Comparison of ENCODE assay signal across 7 mouse cellular contexts in the genomic region with DNA sequence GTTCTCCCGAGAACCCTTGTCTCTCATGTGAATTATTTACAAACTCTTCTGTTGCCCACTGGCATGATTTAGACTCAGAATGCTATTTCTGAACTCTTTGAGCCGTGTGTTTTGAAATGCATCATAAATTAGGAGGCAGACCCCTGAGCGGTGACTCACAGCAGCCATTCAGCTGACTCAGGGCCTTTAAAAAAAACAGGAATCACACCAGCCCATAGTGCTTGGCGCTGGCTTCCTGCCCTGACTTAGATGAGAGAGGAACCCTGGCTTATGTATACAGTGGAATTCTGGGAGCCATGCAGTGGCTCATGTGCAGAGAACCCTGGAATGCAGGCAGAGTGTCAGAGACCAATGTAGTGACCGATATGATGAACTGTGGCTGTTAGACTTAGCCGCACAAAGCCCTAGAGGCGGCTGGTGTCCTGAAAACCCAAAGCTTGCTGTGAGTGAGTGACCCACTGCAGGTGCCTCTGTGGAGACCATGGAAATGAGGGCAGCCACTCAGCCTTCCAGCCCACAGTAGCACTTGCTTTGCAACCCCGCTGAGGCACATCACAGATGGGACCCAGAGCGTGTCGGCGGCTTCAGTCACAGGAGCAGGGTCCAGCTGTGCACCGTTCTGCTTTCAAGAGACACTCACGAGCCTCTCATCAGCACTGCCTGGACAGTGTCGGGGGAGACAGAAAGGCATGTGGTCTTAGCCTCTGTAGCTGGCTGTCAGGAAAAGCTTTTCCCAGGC.
DNase-seq lines count a peak whose midpoint lies in the region; ATAC-seq and TF ChIP-seq lines count a peak whose summit lies in the region.

No protein-coding gene starts in this region.

- H3K27ac ChIP-seq in embryonic facial prominence, embryonic 11.5 days (replicated peaks; ENCODE audit: low read depth, low read length), result peak overlapping the region; percentile 44; the same call in 1 of the 2 replicates
- peak overlapping the region; percentile 77 for H3K27ac ChIP-seq in heart, postnatal 0 days (ENCODE audit: low read depth)
- H3K27ac ChIP-seq in midbrain, embryonic 10.5 days (replicated peaks), result peak overlapping the region; percentile 83
- H3K27ac ChIP-seq in thymus, adult 2 months (ENCODE audit: control insufficient read depth, insufficient read depth, low read length), result no peak overlapping the region

- no peak for TF ChIP-seq CTCF in heart, postnatal 0 days (IDR thresholded peaks at IDR 0.05; ENCODE audit: low read depth)
- TF ChIP-seq CTCF in thymus, adult 2 months (IDR thresholded peaks at IDR 0.05; ENCODE audit: borderline replicate concordance, control insufficient read depth, extremely low read depth, insufficient read depth, low read length, poor library complexity), result no peak

- H3K27me3 ChIP-seq in embryonic facial prominence, embryonic 11.5 days (ENCODE audit: control insufficient read depth, insufficient read depth, low read length), result no peaks in the 10 kb centered on the region
- no peaks in the 10 kb centered on the region for H3K27me3 ChIP-seq in heart, postnatal 0 days (ENCODE audit: control insufficient read depth, insufficient read depth, low read length)
- H3K27me3 ChIP-seq in midbrain, embryonic 10.5 days (ENCODE audit: low read depth, poor library complexity, severe bottlenecking), result peaks cover 41% of the 10 kb centered on the region
- no peaks in the 10 kb centered on the region for H3K27me3 ChIP-seq in thymus, adult 2 months (ENCODE audit: control insufficient read depth, insufficient read depth, low read length)

- peak; percentile 63; the same call in 1 of the 2 replicates for ATAC-seq in embryonic facial prominence, embryonic 11.5 days (replicated peaks; ENCODE audit: insufficient number of reproducible peaks, low FRiP score, low TSS enrichment, low read depth)
- peak; percentile 77 for ATAC-seq in heart, postnatal 0 days (ENCODE audit: insufficient read depth, low read depth)

- TF ChIP-seq EP300 in heart, postnatal 0 days (IDR thresholded peaks at IDR 0.05; ENCODE audit: low read depth), result no peak

- H3K9me3 ChIP-seq in embryonic facial prominence, embryonic 11.5 days (replicated peaks; ENCODE audit: control insufficient read depth, low read length), result no peaks in the 10 kb centered on the region
- no peaks in the 10 kb centered on the region for H3K9me3 ChIP-seq in heart, postnatal 0 days (replicated peaks; ENCODE audit: control insufficient read depth, low read length)
- H3K9me3 ChIP-seq in midbrain, embryonic 10.5 days (replicated peaks), result no peaks in the 10 kb centered on the region

- H3K4me2 ChIP-seq in embryonic facial prominence, embryonic 11.5 days (ENCODE audit: low read depth, low read length), result no peak overlapping the region
- peak overlapping the region; percentile 7; the same call in 1 of the 2 replicates for H3K4me2 ChIP-seq in heart, postnatal 0 days (ENCODE audit: low read depth, low read length)

- H3K4me1 ChIP-seq in embryonic facial prominence, embryonic 11.5 days (ENCODE audit: control insufficient read depth, insufficient read depth, low read length), result peaks cover 26% of the 10 kb centered on the region
- peaks cover 27% of the 10 kb centered on the region for H3K4me1 ChIP-seq in heart, postnatal 0 days (ENCODE audit: control insufficient read depth, insufficient read depth)
- H3K4me1 ChIP-seq in midbrain, embryonic 10.5 days, result peaks cover 86% of the 10 kb centered on the region
- H3K4me1 ChIP-seq in thymus, adult 2 months (replicated peaks; ENCODE audit: control insufficient read depth, insufficient read depth, low read length), result peaks cover 11% of the 10 kb centered on the region

- peak; percentile 54 to 59 for DNase-seq in adrenal gland, adult 18-20 months (ENCODE audit: low spot score in 2 of 2)
- DNase-seq in embryonic facial prominence, embryonic 11.5 days (ENCODE audit: low spot score), result peak; percentile 50
- peak; percentile 69 for DNase-seq in heart, postnatal 0 days (ENCODE audit: low spot score)
- peak; percentile 55 to 57 for DNase-seq in kidney, postnatal 36 days
- DNase-seq in midbrain, embryonic 10.5 days (ENCODE audit: low spot score), result peak; percentile 55
- no peak for DNase-seq in thymus, adult 2 months
- no peak for DNase-seq in cerebellum, postnatal 36 days

- TF ChIP-seq POLR2A in thymus, adult 2 months (IDR thresholded peaks at IDR 0.05; ENCODE audit: control insufficient read depth, extremely low read depth, insufficient read depth, low read length, poor library complexity), result no peak

- 39% methylated on average over 14 of the region's 14 CpGs for WGBS in embryonic facial prominence, embryonic 11.5 days
- 10% methylated on average over 14 of the region's 14 CpGs for WGBS in heart, postnatal 0 days
- WGBS in midbrain, embryonic 10.5 days, result 47% methylated on average over 14 of the region's 14 CpGs
- 80% methylated on average over 14 of the region's 14 CpGs for WGBS in thymus, adult 2 months

- peak overlapping the region; percentile 18 for H3K9ac ChIP-seq in embryonic facial prominence, embryonic 11.5 days (replicated peaks; ENCODE audit: low read length)
- no peak overlapping the region; the same call in 1 of the 2 replicates for H3K9ac ChIP-seq in heart, postnatal 0 days (replicated peaks; ENCODE audit: low read depth, low read length)

- no peaks in the 10 kb centered on the region for H3K36me3 ChIP-seq in embryonic facial prominence, embryonic 11.5 days (replicated peaks; ENCODE audit: control insufficient read depth, insufficient read depth, low read depth, low read length)
- H3K36me3 ChIP-seq in heart, postnatal 0 days (replicated peaks; ENCODE audit: control insufficient read depth, insufficient read depth, low read length), result peaks cover 14% of the 10 kb centered on the region
- H3K36me3 ChIP-seq in midbrain, embryonic 10.5 days, result peaks cover 43% of the 10 kb centered on the region
- no peaks in the 10 kb centered on the region for H3K36me3 ChIP-seq in thymus, adult 2 months (ENCODE audit: control insufficient read depth, insufficient read depth, low read length)

- no peak overlapping the region for H3K4me3 ChIP-seq in embryonic facial prominence, embryonic 11.5 days (ENCODE audit: low read depth, low read length)
- H3K4me3 ChIP-seq in heart, postnatal 0 days (ENCODE audit: low read depth, low read length), result no peak overlapping the region
- H3K4me3 ChIP-seq in midbrain, embryonic 10.5 days, result 0 out of 2 replicates have a peak overlapping the region, but pooled peaks have one; percentile 14
- H3K4me3 ChIP-seq in thymus, adult 2 months (ENCODE audit: control insufficient read depth, insufficient read depth, low read length), result no peak overlapping the region

Comparison
In these comparisons a context has a peak if more than half of its experiments do, and no peak if none do; other contexts are left out.
1. DNase-seq: peak in adrenal gland, adult 18-20 months (2 of 2), embryonic facial prominence, embryonic 11.5 days (single experiment), heart, postnatal 0 days (single experiment), kidney, postnatal 36 days (2 of 2) and midbrain, embryonic 10.5 days (single experiment); none in thymus, adult 2 months (single experiment) and cerebellum, postnatal 36 days (0 of 2).